Mouse (Mus musculus): Measurements from ENCODE around the gene Isy1. TPM values are rescaled to one million over a fixed set of nuclear protein-coding genes. Genes with fewer than 3 reads are reported as not detected.

Isy1 gene
- polyA plus RNA-seq, 2 experiments = 41.8 to 51.5 TPM

- no peak within 1 kb of the TSS for H3K27ac ChIP-seq (replicated peaks; ENCODE audit: low read depth, low read length)
- 81% methylated on average over 2 of the region's 2 CpGs for WGBS
- no peak for ATAC-seq (ENCODE audit: low FRiP score, low read depth)
Observed at GRCm38 (mm10) chr6:87777842-87778241, 60.8 kb downstream of the Isy1 start, which contains the start of gene Gp9. Gene Gp9, plus strand, starts transcription at chr6:87778072.

DNA sequence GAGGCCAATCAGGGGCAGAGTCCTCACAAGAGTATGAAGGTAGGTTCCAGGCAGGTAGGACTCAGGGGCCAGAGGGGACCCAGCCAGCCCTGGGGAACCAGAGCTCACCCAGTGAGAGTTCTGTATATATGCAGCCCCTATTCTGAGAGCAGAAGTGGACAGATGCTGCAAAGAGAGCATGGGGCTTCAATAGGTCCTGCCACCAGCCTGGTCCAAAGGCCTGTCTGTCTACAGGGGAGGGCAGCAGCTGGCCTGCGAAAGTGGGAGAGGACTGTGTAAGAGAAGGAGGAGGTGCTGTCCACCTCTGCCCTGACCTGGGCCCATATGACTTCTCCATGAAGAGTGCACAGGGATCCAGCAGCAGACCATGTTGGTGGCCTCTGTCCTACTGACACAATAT lies 61.9 kb downstream of the Isy1 start:
- Histone ChIP-seq H3K9me3 (ENCODE audit: control insufficient read depth, low read length) (no peaks in the 10 kb centered on the region), H3K27me3 (ENCODE audit: control insufficient read depth, insufficient read depth, low read length) (no peaks in the 10 kb centered on the region), H3K4me2 (replicated peaks; ENCODE audit: low read depth, low read length, severe bottlenecking) (no peak overlapping the region), H3K36me3 (ENCODE audit: control insufficient read depth, insufficient read depth, low read length) (no peaks in the 10 kb centered on the region), H3K27ac (replicated peaks; ENCODE audit: low read depth, low read length) (no peak overlapping the region), H3K4me1 (ENCODE audit: control insufficient read depth, insufficient read depth, low read length) (no peaks in the 10 kb centered on the region; the same call in 1 of the 2 replicates), H3K9ac (ENCODE audit: low read depth, low read length, severe bottlenecking) (no peak overlapping the region), H3K4me3 (replicated peaks; ENCODE audit: low read length) (no peak overlapping the region)
- DNase-seq (ENCODE audit: low spot score) = no peak
- no peak for ATAC-seq (ENCODE audit: low FRiP score, low read depth)
- 82% methylated on average over 1 of the region's 1 CpGs for WGBS
- no peak for TF ChIP-seq POLR2A (IDR thresholded peaks at IDR 0.05; ENCODE audit: borderline replicate concordance, extremely low read depth, insufficient read depth, insufficient read length)

More at GRCm38 (mm10) chr6:87777842-87778241, 60.8 kb downstream of the Isy1 start, which contains the start of gene Gp9:
- no peak within 1 kb of the TSS for H3K9ac ChIP-seq (ENCODE audit: low read depth, low read length, severe bottlenecking)
- H3K4me3 ChIP-seq (replicated peaks; ENCODE audit: low read length) = no peak within 1 kb of the TSS
- TF ChIP-seq POLR2A (IDR thresholded peaks at IDR 0.05; ENCODE audit: borderline replicate concordance, extremely low read depth, insufficient read depth, insufficient read length) = no peak
- H3K4me1 ChIP-seq (ENCODE audit: control insufficient read depth, insufficient read depth, low read length) = no peaks in the 10 kb centered on the region; the same call in 1 of the 2 replicates
- H3K27me3 ChIP-seq (ENCODE audit: control insufficient read depth, insufficient read depth, low read length) = no peaks in the 10 kb centered on the region
- DNase-seq (ENCODE audit: low spot score) = no peak
- no peaks in the 10 kb centered on the region for H3K36me3 ChIP-seq (ENCODE audit: control insufficient read depth, insufficient read depth, low read length)
- no peak within 1 kb of the TSS for H3K4me2 ChIP-seq (replicated peaks; ENCODE audit: low read depth, low read length, severe bottlenecking)
- no peaks in the 10 kb centered on the region for H3K9me3 ChIP-seq (ENCODE audit: control insufficient read depth, low read length)

- WGBS = 77% methylated on average over 3 of the region's 3 CpGs
- no peak for TF ChIP-seq POLR2A (IDR thresholded peaks at IDR 0.05; ENCODE audit: borderline replicate concordance, extremely low read depth, insufficient read depth, insufficient read length)
- Histone ChIP-seq H3K4me2 (replicated peaks; ENCODE audit: low read depth, low read length, severe bottlenecking) (no peak overlapping the region), H3K4me1 (ENCODE audit: control insufficient read depth, insufficient read depth, low read length) (no peaks in the 10 kb centered on the region; the same call in 1 of the 2 replicates), H3K9me3 (ENCODE audit: control insufficient read depth, low read length) (no peaks in the 10 kb centered on the region), H3K4me3 (replicated peaks; ENCODE audit: low read length) (no peak overlapping the region), H3K9ac (ENCODE audit: low read depth, low read length, severe bottlenecking) (no peak overlapping the region), H3K27ac (replicated peaks; ENCODE audit: low read depth, low read length) (no peak overlapping the region), H3K36me3 (ENCODE audit: control insufficient read depth, insufficient read depth, low read length) (no peaks in the 10 kb centered on the region), H3K27me3 (ENCODE audit: control insufficient read depth, insufficient read depth, low read length) (no peaks in the 10 kb centered on the region)
- DNase-seq (ENCODE audit: low spot score) (no peak), ATAC-seq (ENCODE audit: low FRiP score, low read depth) (no peak)
Observed at GRCm38 (mm10) chr6:87775588-87776245, 62.9 kb downstream of the Isy1 start.

- ATAC-seq (ENCODE audit: low FRiP score, low read depth) (no peak), DNase-seq (ENCODE audit: low spot score) (no peak)
- H3K27ac ChIP-seq (replicated peaks; ENCODE audit: low read depth, low read length) = no peak overlapping the region
- no peak overlapping the region for H3K4me3 ChIP-seq (replicated peaks; ENCODE audit: low read length)
- no peak overlapping the region for H3K9ac ChIP-seq (ENCODE audit: low read depth, low read length, severe bottlenecking)
- no peak overlapping the region for H3K4me2 ChIP-seq (replicated peaks; ENCODE audit: low read depth, low read length, severe bottlenecking)
- no peak for TF ChIP-seq POLR2A (IDR thresholded peaks at IDR 0.05; ENCODE audit: borderline replicate concordance, extremely low read depth, insufficient read depth, insufficient read length)
- 81% methylated on average over 9 of the region's 9 CpGs for WGBS
- no peaks in the 10 kb centered on the region for H3K9me3 ChIP-seq (ENCODE audit: control insufficient read depth, low read length)
- H3K36me3 ChIP-seq (ENCODE audit: control insufficient read depth, insufficient read depth, low read length) = no peaks in the 10 kb centered on the region
- no peaks in the 10 kb centered on the region for H3K27me3 ChIP-seq (ENCODE audit: control insufficient read depth, insufficient read depth, low read length)
- no peaks in the 10 kb centered on the region; the same call in 1 of the 2 replicates for H3K4me1 ChIP-seq (ENCODE audit: control insufficient read depth, insufficient read depth, low read length)
Observed at GRCm38 (mm10) chr6:87774909-87775308, 63.7 kb downstream of the Isy1 start.

GRCm38 (mm10) chr6:87774466-87774865 lies 64.1 kb downstream of the Isy1 start:
- Histone ChIP-seq H3K4me3 (replicated peaks; ENCODE audit: low read length) (no peak overlapping the region), H3K27ac (replicated peaks; ENCODE audit: low read depth, low read length) (no peak overlapping the region), H3K9ac (ENCODE audit: low read depth, low read length, severe bottlenecking) (no peak overlapping the region), H3K4me2 (replicated peaks; ENCODE audit: low read depth, low read length, severe bottlenecking) (no peak overlapping the region), H3K36me3 (ENCODE audit: control insufficient read depth, insufficient read depth, low read length) (no peaks in the 10 kb centered on the region), H3K4me1 (ENCODE audit: control insufficient read depth, insufficient read depth, low read length) (no peaks in the 10 kb centered on the region; the same call in 1 of the 2 replicates), H3K27me3 (ENCODE audit: control insufficient read depth, insufficient read depth, low read length) (no peaks in the 10 kb centered on the region), H3K9me3 (ENCODE audit: control insufficient read depth, low read length) (no peaks in the 10 kb centered on the region)
- WGBS = 21% methylated on average over 1 of the region's 1 CpGs
- no peak for DNase-seq (ENCODE audit: low spot score)
- no peak for ATAC-seq (ENCODE audit: low FRiP score, low read depth)
- no peak for TF ChIP-seq POLR2A (IDR thresholded peaks at IDR 0.05; ENCODE audit: borderline replicate concordance, extremely low read depth, insufficient read depth, insufficient read length)

All from limb, embryonic 14.5 days (tissue).